Mouse (Mus musculus) liver, embryonic 13.5 days (tissue): Measurements from ENCODE around the gene Shroom4. TPM values are rescaled to one million over a fixed set of nuclear protein-coding genes. Genes with fewer than 3 reads are reported as not detected.
A peak's percentile ranks its signal among the peaks of the same experiment; 100 is the strongest.

Experiments
- ATAC-seq: fragments of 200-750 bp; cut with Nextera tagmentation; 2 replicates; pipeline ENCODE4 v1.8.0; 2017; ENCODE audit warnings: low read depth, mild to moderate bottlenecking, moderate number of reproducible peaks, moderate library complexity
- DNase-seq: peaks from one replicate; pipeline ENCODE4 v3.0.0; 2022
- H3K27ac ChIP-seq: fragments of 300-500 bp; sonication (generic); 2 replicates; pipeline ENCODE4 v1.5.1; 2015; ENCODE audit warnings: moderate library complexity, mild to moderate bottlenecking, inconsistent platforms
- H3K27me3 ChIP-seq: fragments of 300-500 bp; sonication (generic); 2 replicates; pipeline ENCODE4 v1.6.1; 2015; ENCODE audit warnings: mild to moderate bottlenecking, inconsistent platforms
- H3K36me3 ChIP-seq: fragments of 300-500 bp; sonication (generic); 2 replicates; pipeline ENCODE4 v1.6.1; 2015; ENCODE audit warnings: mild to moderate bottlenecking, inconsistent platforms
- H3K4me1 ChIP-seq: fragments of 300-500 bp; sonication (generic); replicated peaks from 2 replicates; pipeline ENCODE4 v1.6.1; 2015; ENCODE audit warnings: inconsistent platforms
- H3K4me2 ChIP-seq: fragments of 300-500 bp; sonication (generic); 2 replicates; pipeline ENCODE4 v1.6.1; 2015; ENCODE audit warnings: inconsistent platforms, mild to moderate bottlenecking, moderate library complexity
- H3K4me3 ChIP-seq: fragments of 300-500 bp; sonication (generic); replicated peaks from 2 replicates; pipeline ENCODE4 v1.5.1; 2015; ENCODE audit warnings: mild to moderate bottlenecking, inconsistent platforms
- H3K9ac ChIP-seq: fragments of 300-500 bp; sonication (generic); 2 replicates; pipeline ENCODE4 v1.6.1; 2015; ENCODE audit warnings: mild to moderate bottlenecking, inconsistent platforms
- H3K9me3 ChIP-seq: fragments of 300-500 bp; sonication (generic); replicated peaks from 2 replicates; pipeline ENCODE4 v1.6.1; 2016; ENCODE audit warnings: inconsistent platforms
- WGBS: fragments of 180-500 bp; shearing (Covaris S2); methylation state at CpG from one replicate; pipeline ENCODE4 v1.1.7; 2015; ENCODE audit not compliant: insufficient replicate concordance; 5-methylcytosine and 5-hydroxymethylcytosine counted together
- polyA plus RNA-seq: library from polyadenylated mRNA; unstranded; fragments of >200 nt; fragmentation: Nextera tagmentation; extraction: Ambion mirVana; gene quantifications from 2 replicates; pipeline ENCODE4 v1.2.1, GENCODE M21; 2015

Gene Shroom4
- polyA plus RNA-seq: 0.25 and 0.41 TPM in 2 replicates

- Histone ChIP-seq H3K27ac (no peak within 1 kb of the TSS), H3K4me1 (no peaks in the 10 kb centered on the region), H3K4me2 (peak within 1 kb of the TSS; percentile 70), H3K4me3 (peak within 1 kb of the TSS; percentile 53), H3K9ac (peak within 1 kb of the TSS; percentile 36; the same call in 1 of the 2 replicates), H3K36me3 (no peaks in the 10 kb centered on the region), H3K27me3 (peaks cover 21% of the 10 kb centered on the region), H3K9me3 (no peaks in the 10 kb centered on the region)
- ATAC-seq: peak; percentile 74
- peak; percentile 10 for DNase-seq
- 7% methylated on average over 49 of the region's 55 CpGs for WGBS
Measured at GRCm38 (mm10) chrX:6399626-6400397, at the start of gene Shroom4. TSS of gene Shroom4 (plus strand) at chrX:6399854.

GRCm38 (mm10) chrX:6356876-6357275, 42.8 kb upstream of the Shroom4 start:
- DNase-seq (no peak), ATAC-seq (no peak)
- Histone ChIP-seq H3K9ac (no peak overlapping the region), H3K4me3 (no peak overlapping the region), H3K36me3 (no peaks in the 10 kb centered on the region), H3K9me3 (no peaks in the 10 kb centered on the region), H3K4me1 (no peaks in the 10 kb centered on the region), H3K4me2 (no peak overlapping the region), H3K27me3 (no peaks in the 10 kb centered on the region), H3K27ac (no peak overlapping the region)
- 51% methylated on average over 3 of the region's 3 CpGs for WGBS

GRCm38 (mm10) chrX:6357503-6358114, 42.0 kb upstream of the Shroom4 start:
- H3K9ac ChIP-seq: no peak overlapping the region
- H3K4me3 ChIP-seq: no peak overlapping the region
- ATAC-seq (no peak), DNase-seq (no peak)
- H3K4me2 ChIP-seq: no peak overlapping the region
- no peaks in the 10 kb centered on the region for H3K4me1 ChIP-seq
- no peaks in the 10 kb centered on the region for H3K27me3 ChIP-seq
- H3K9me3 ChIP-seq: no peaks in the 10 kb centered on the region
- H3K36me3 ChIP-seq: no peaks in the 10 kb centered on the region
- H3K27ac ChIP-seq: no peak overlapping the region
- WGBS: 67% methylated on average over 6 of the region's 6 CpGs

- DNase-seq (no peak), ATAC-seq (no peak)
- 11% methylated on average over 1 of the region's 1 CpGs for WGBS
- Histone ChIP-seq H3K9me3 (no peaks in the 10 kb centered on the region), H3K4me1 (no peaks in the 10 kb centered on the region), H3K4me3 (no peak overlapping the region), H3K27me3 (no peaks in the 10 kb centered on the region), H3K27ac (no peak overlapping the region), H3K36me3 (no peaks in the 10 kb centered on the region), H3K4me2 (no peak overlapping the region), H3K9ac (no peak overlapping the region)
Measured at GRCm38 (mm10) chrX:6368822-6369221, 30.8 kb upstream of the Shroom4 start.

- Histone ChIP-seq H3K4me2 (no peak overlapping the region), H3K27me3 (no peaks in the 10 kb centered on the region), H3K36me3 (no peaks in the 10 kb centered on the region), H3K9me3 (no peaks in the 10 kb centered on the region), H3K9ac (no peak overlapping the region), H3K27ac (no peak overlapping the region), H3K4me1 (no peaks in the 10 kb centered on the region), H3K4me3 (no peak overlapping the region)
- ATAC-seq: no peak
- 76% methylated on average over 3 of the region's 3 CpGs for WGBS
- DNase-seq: no peak
Measured at GRCm38 (mm10) chrX:6370706-6371105, 28.9 kb upstream of the Shroom4 start.

- no peak for DNase-seq
- H3K9ac ChIP-seq: no peak overlapping the region
- no peak for ATAC-seq
- H3K36me3 ChIP-seq: no peaks in the 10 kb centered on the region
- no peaks in the 10 kb centered on the region for H3K9me3 ChIP-seq
- 42% methylated on average over 1 of the region's 1 CpGs for WGBS
- no peak overlapping the region for H3K4me3 ChIP-seq
- no peaks in the 10 kb centered on the region for H3K27me3 ChIP-seq
- no peak overlapping the region for H3K4me2 ChIP-seq
- no peaks in the 10 kb centered on the region for H3K4me1 ChIP-seq
- H3K27ac ChIP-seq: no peak overlapping the region
Measured at GRCm38 (mm10) chrX:6393861-6394260, 5.8 kb upstream of the Shroom4 start.

- no peaks in the 10 kb centered on the region for H3K4me1 ChIP-seq
- peak overlapping the region; percentile 70 for H3K4me2 ChIP-seq
- no peak for ATAC-seq
- H3K4me3 ChIP-seq: peak overlapping the region; percentile 53; the same call in 1 of the 2 replicates
- no peak for DNase-seq
- H3K27me3 ChIP-seq: peaks cover 21% of the 10 kb centered on the region
- 18% methylated on average over 1 of the region's 1 CpGs for whole genome bisulfite sequencing
- no peak overlapping the region for H3K27ac ChIP-seq
- H3K9ac ChIP-seq: no peak overlapping the region
- no peaks in the 10 kb centered on the region for H3K9me3 ChIP-seq
- H3K36me3 ChIP-seq: no peaks in the 10 kb centered on the region
Measured at GRCm38 (mm10) chrX:6399193-6399592, 461 bp upstream of the Shroom4 start.

- H3K4me2 ChIP-seq: peak overlapping the region; percentile 70
- WGBS: 8% methylated on average over 46 of the region's 49 CpGs
- no peak for DNase-seq
- no peak overlapping the region for H3K27ac ChIP-seq
- H3K4me1 ChIP-seq: no peaks in the 10 kb centered on the region
- H3K36me3 ChIP-seq: no peaks in the 10 kb centered on the region
- ATAC-seq: peak; percentile 12; the same call in 1 of the 2 replicates
- peaks cover 21% of the 10 kb centered on the region for H3K27me3 ChIP-seq
- H3K9ac ChIP-seq: peak overlapping the region; percentile 36; the same call in 1 of the 2 replicates
- peak overlapping the region; percentile 53 for H3K4me3 ChIP-seq
- no peaks in the 10 kb centered on the region for H3K9me3 ChIP-seq
Measured at GRCm38 (mm10) chrX:6400398-6401020, 855 bp downstream of the Shroom4 start.

GRCm38 (mm10) chrX:6402921-6403320, 3.3 kb downstream of the Shroom4 start:
- Histone ChIP-seq H3K27me3 (peaks cover 21% of the 10 kb centered on the region), H3K36me3 (no peaks in the 10 kb centered on the region), H3K4me3 (no peak overlapping the region), H3K27ac (no peak overlapping the region), H3K4me1 (no peaks in the 10 kb centered on the region), H3K9me3 (no peaks in the 10 kb centered on the region), H3K9ac (no peak overlapping the region), H3K4me2 (no peak overlapping the region)
- no peak for DNase-seq
- 70% methylated on average over 4 of the region's 4 CpGs for WGBS
- no peak for ATAC-seq

- DNase-seq: no peak
- H3K27me3 ChIP-seq: no peaks in the 10 kb centered on the region
- WGBS: 37% methylated on average over 6 of the region's 6 CpGs
- H3K9me3 ChIP-seq: no peaks in the 10 kb centered on the region
- no peak overlapping the region for H3K4me2 ChIP-seq
- H3K27ac ChIP-seq: no peak overlapping the region
- H3K4me1 ChIP-seq: no peaks in the 10 kb centered on the region
- H3K4me3 ChIP-seq: no peak overlapping the region
- no peak for ATAC-seq
- no peaks in the 10 kb centered on the region for H3K36me3 ChIP-seq
- H3K9ac ChIP-seq: no peak overlapping the region
Measured at GRCm38 (mm10) chrX:6409114-6409513, 9.5 kb downstream of the Shroom4 start.

GRCm38 (mm10) chrX:6415412-6415811, 15.8 kb downstream of the Shroom4 start:
- Histone ChIP-seq H3K9ac (no peak overlapping the region), H3K27ac (no peak overlapping the region), H3K4me3 (no peak overlapping the region), H3K4me1 (no peaks in the 10 kb centered on the region), H3K9me3 (no peaks in the 10 kb centered on the region), H3K27me3 (no peaks in the 10 kb centered on the region), H3K36me3 (no peaks in the 10 kb centered on the region), H3K4me2 (no peak overlapping the region)
- DNase-seq: no peak
- ATAC-seq: no peak
- WGBS: 69% methylated on average over 12 of the region's 12 CpGs
